Mouse (Mus musculus): ENCODE results near the gene Bola1. TPM values are rescaled to one million over a fixed set of nuclear protein-coding genes. Genes with fewer than 3 reads are reported as not detected.

The Bola1 gene
- polyA plus RNA-seq, 1 experiment from 2014 or later = 47.5 TPM

DNA sequence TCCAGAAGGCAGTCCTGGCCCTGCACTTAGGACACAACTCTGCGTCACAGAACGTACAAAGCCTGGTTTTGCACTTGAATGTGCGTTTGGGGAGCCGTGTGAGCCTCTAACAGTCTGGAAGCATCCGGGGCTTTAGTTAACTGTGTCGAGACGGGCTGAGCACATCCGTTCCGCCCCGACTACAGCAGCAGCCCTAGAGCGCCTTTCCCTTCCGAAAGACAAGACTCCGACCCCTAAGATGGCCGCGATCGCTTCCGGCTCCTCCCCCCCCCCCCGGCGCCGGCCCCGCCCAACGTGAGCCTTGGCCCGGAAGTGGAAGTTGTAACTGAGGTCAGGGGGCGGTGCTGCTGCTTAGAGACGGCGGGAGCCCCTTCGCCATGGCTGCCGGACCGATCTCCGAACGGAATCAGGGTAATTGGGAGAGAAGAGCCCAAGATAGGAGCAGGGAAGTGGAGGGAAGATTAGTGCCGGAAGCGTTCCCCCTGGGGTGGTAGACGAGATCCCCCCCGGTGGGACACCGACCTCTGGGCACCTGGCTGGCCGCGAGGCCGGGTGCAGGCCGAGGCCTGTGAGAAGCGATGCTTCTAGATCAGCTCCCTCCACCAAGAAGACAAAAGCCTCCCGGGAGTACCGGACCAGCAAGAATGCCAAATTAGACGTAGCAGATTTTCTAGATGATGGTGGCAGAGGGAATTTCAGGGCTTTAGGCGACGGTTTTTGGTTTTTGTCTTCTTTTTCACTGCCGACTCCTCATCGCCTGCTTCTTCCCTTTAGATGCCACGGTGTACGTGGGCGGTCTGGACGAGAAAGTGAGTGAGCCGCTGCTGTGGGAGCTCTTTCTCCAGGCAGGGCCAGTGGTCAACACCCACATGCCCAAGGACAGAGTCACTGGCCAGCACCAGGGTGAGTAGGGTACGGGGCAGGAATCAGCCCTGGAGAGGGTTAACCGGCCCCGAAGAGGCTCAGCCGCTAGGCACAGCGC is 47.0 kb downstream of the Bola1 start, which contains the start of gene Sf3b4:
TSS of gene Sf3b4 (plus strand) at position 136 of the 982 bp plus-strand sequence.
- H3K36me3 ChIP-seq (ENCODE audit: control insufficient read depth, insufficient read depth, low read length) = peaks cover 20% of the 10 kb centered on the region
- under 1% methylated on average over 58 of the region's 58 CpGs for WGBS (ENCODE audit: insufficient replicate concordance)
- H3K4me3 ChIP-seq (ENCODE audit: low read depth, low read length) = peak within 1 kb of the TSS; percentile 93

DNA sequence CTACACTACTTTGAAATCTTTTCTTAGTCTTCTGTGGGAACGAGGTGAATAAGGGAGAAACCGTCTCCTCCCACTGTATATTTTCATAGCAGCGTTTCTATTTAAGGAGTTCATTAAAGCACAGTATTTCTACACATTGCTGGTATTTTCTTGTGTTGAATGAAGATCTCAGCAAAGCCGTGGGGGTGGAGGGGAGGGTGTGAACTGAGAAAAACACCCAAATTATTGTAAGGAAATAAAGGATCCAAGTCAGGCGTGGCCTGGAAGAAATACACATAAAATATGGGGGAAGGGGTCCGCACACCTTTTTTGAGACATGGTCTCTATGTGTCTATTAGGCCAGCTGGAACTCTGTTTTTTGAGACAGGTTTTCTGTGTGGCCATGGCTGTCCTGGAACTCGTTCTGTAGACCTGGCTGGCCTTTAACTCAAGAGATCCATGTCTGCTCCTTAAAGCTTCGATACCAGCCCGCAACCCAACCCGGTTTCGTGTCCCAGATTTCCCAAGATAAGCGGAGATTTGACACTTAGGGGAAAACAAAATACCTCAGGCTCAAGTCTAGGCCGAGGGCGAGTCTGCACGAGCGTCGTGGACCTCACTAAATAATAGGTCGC is 47.8 kb downstream of the Bola1 start:
- WGBS (ENCODE audit: insufficient replicate concordance) = 21% methylated on average over 18 of the region's 18 CpGs
- ATAC-seq (replicated peaks; ENCODE audit: insufficient number of reproducible peaks, low FRiP score, low TSS enrichment) = no peak; the same call in 1 of the 2 replicates
- Histone ChIP-seq H3K9ac (ENCODE audit: low read depth, low read length) (peak overlapping the region; percentile 97), H3K9me3 (replicated peaks; ENCODE audit: control insufficient read depth, low read length) (no peaks in the 10 kb centered on the region), H3K4me1 (ENCODE audit: control insufficient read depth, insufficient read depth, low read length) (peaks cover 14% of the 10 kb centered on the region), H3K4me2 (peak overlapping the region; percentile 87), H3K4me3 (ENCODE audit: low read depth, low read length) (peak overlapping the region; percentile 93), H3K27me3 (ENCODE audit: control insufficient read depth, insufficient read depth, low read length) (no peaks in the 10 kb centered on the region), H3K36me3 (ENCODE audit: control insufficient read depth, insufficient read depth, low read length) (peaks cover 18% of the 10 kb centered on the region), H3K27ac (ENCODE audit: low read depth, low read length) (peak overlapping the region; percentile 99)

More for the DNA sequence above, 47.0 kb downstream of the Bola1 start, which contains the start of gene Sf3b4:
- Histone ChIP-seq H3K4me2 (peak within 1 kb of the TSS; percentile 87), H3K27ac (ENCODE audit: low read depth, low read length) (peak within 1 kb of the TSS; percentile 99), H3K27me3 (ENCODE audit: control insufficient read depth, insufficient read depth, low read length) (no peaks in the 10 kb centered on the region), H3K9me3 (replicated peaks; ENCODE audit: control insufficient read depth, low read length) (no peaks in the 10 kb centered on the region), H3K4me1 (ENCODE audit: control insufficient read depth, insufficient read depth, low read length) (peaks cover 14% of the 10 kb centered on the region), H3K9ac (ENCODE audit: low read depth, low read length) (peak within 1 kb of the TSS; percentile 97)
- ATAC-seq (replicated peaks; ENCODE audit: insufficient number of reproducible peaks, low FRiP score, low TSS enrichment) = peak; percentile 84

DNA sequence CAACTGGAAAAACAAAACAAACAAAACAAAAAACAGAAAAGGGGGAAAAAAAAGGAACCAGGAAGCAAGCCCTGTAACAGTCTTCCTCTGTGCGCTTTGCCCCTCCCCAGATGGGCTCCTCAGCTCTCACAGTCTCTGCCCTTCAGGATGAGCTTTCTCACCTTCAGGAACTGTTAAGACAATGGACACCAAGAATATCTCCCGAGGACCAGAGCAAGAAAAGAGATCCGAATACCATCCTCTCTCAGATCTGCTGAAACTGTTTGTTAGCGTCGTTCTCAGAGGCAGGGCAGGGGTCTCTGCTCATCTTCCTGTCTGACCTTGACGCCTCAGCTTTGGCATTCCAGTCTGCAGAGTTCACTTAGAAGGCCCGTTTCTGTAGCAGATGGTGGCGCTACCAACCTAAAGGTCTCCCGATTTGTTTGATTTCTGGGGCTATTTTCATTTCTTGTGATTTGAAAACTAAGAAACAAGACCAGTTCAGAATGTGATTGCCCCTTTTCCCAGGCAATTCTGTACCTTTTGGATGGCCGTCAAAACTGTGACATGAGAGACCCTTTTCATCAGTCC is 48.4 kb downstream of the Bola1 start:
- H3K9ac ChIP-seq (ENCODE audit: low read depth, low read length) = peak overlapping the region; percentile 97
- no peak for ATAC-seq (replicated peaks; ENCODE audit: insufficient number of reproducible peaks, low FRiP score, low TSS enrichment)
- WGBS (ENCODE audit: insufficient replicate concordance) = 51% methylated on average over 10 of the region's 10 CpGs

DNA sequence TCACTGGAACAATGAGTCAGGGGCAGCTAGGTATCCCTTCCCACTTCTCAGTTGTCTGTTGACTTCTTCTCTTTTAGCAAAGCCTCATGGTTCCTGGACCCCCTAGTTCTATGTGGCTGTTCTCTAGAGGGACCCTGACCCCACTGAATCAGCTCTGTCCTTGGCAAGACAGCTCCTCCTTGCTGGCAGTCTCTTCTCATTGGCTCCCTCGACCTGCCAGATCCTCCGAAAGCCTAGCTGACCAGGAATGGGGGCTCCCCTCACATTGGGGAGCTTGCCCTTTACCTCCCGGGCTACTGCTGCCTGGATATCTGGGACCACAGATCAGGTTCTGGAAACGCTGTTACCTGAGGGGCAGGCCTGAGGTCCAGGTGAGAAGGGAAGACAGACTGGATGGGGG is 49.2 kb downstream of the Bola1 start:
- no peak for ATAC-seq (replicated peaks; ENCODE audit: insufficient number of reproducible peaks, low FRiP score, low TSS enrichment)
- no peak overlapping the region for H3K4me3 ChIP-seq (ENCODE audit: low read depth, low read length)
- peaks cover 9% of the 10 kb centered on the region for H3K36me3 ChIP-seq (ENCODE audit: control insufficient read depth, insufficient read depth, low read length)
- peaks cover 14% of the 10 kb centered on the region for H3K4me1 ChIP-seq (ENCODE audit: control insufficient read depth, insufficient read depth, low read length)
- no peaks in the 10 kb centered on the region for H3K9me3 ChIP-seq (replicated peaks; ENCODE audit: control insufficient read depth, low read length)
- H3K4me2 ChIP-seq = no peak overlapping the region
- WGBS (ENCODE audit: insufficient replicate concordance) = 88% methylated on average over 4 of the region's 4 CpGs
- no peak overlapping the region for H3K9ac ChIP-seq (ENCODE audit: low read depth, low read length)
- H3K27ac ChIP-seq (ENCODE audit: low read depth, low read length) = no peak overlapping the region
- no peaks in the 10 kb centered on the region for H3K27me3 ChIP-seq (ENCODE audit: control insufficient read depth, insufficient read depth, low read length)

More for the DNA sequence above, 48.4 kb downstream of the Bola1 start:
- H3K9me3 ChIP-seq (replicated peaks; ENCODE audit: control insufficient read depth, low read length) = no peaks in the 10 kb centered on the region
- peak overlapping the region; percentile 99 for H3K27ac ChIP-seq (ENCODE audit: low read depth, low read length)
- H3K36me3 ChIP-seq (ENCODE audit: control insufficient read depth, insufficient read depth, low read length) = peaks cover 11% of the 10 kb centered on the region
- H3K4me3 ChIP-seq (ENCODE audit: low read depth, low read length) = peak overlapping the region; percentile 93
- H3K4me2 ChIP-seq = peak overlapping the region; percentile 87
- peaks cover 14% of the 10 kb centered on the region for H3K4me1 ChIP-seq (ENCODE audit: control insufficient read depth, insufficient read depth, low read length)
- H3K27me3 ChIP-seq (ENCODE audit: control insufficient read depth, insufficient read depth, low read length) = no peaks in the 10 kb centered on the region

DNA sequence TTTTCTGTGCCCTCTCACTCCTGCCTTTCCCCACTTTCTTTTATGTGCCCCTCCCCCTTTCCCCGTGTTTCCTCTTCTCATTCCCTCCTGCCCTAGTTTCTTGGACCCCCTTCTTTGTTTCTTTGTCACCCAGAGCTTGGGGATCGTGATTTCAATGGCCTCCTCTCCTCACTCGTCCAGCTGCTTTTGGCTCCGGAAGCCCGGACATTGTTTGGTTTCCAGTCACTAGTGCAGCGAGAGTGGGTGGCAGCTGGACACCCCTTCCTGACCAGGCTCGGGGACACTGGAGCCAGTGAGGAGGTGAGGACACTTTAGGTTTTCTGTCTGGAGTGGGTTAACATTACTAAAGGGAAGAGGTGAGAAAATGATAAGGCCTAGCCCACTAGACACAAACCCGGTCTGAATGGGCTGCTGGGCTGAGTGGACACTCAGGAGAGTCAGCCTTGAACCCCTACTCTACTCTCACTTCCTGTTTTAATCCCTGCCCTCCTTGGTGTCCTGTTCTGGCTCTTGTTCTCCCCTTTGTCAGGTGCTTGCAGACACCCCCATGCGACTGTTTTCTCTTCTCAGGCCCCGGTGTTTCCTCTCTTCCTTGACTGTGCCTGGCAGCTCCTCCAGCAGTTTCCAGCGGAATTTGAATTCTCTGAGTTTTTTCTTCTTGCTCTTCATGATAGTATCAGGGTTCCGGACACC is 50.9 kb downstream of the Bola1 start:
- H3K36me3 ChIP-seq (ENCODE audit: control insufficient read depth, insufficient read depth, low read length) = no peaks in the 10 kb centered on the region
- H3K4me2 ChIP-seq = no peak overlapping the region
- no peaks in the 10 kb centered on the region for H3K9me3 ChIP-seq (replicated peaks; ENCODE audit: control insufficient read depth, low read length)
- no peak overlapping the region for H3K4me3 ChIP-seq (ENCODE audit: low read depth, low read length)
- 62% methylated on average over 12 of the region's 12 CpGs for WGBS (ENCODE audit: insufficient replicate concordance)
- no peak overlapping the region for H3K27ac ChIP-seq (ENCODE audit: low read depth, low read length)
- peaks cover 12% of the 10 kb centered on the region for H3K4me1 ChIP-seq (ENCODE audit: control insufficient read depth, insufficient read depth, low read length)
- no peak overlapping the region for H3K9ac ChIP-seq (ENCODE audit: low read depth, low read length)
- ATAC-seq (replicated peaks; ENCODE audit: insufficient number of reproducible peaks, low FRiP score, low TSS enrichment) = no peak
- H3K27me3 ChIP-seq (ENCODE audit: control insufficient read depth, insufficient read depth, low read length) = no peaks in the 10 kb centered on the region

DNA sequence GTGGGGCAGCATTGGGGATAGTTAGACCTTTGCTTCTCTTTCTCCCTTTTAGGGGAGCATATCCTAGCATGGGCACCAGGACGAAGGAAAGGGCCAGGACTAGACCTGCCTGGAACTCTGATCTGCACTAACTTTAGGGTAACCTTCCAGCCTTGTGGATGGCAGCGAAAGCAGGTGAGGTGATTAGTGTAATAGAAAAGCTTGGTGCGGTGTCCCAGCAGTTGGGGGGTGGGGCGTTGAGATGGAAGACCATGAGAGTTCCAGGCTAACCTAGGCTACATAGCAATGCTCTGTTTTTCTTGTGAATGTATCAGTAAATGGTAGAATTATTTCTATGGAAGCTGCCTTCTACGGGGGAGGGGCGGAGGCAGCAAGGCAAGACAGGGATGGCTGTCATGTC is 56.5 kb downstream of the Bola1 start:
- Histone ChIP-seq H3K4me2 (no peak overlapping the region), H3K9ac (ENCODE audit: low read depth, low read length) (no peak overlapping the region), H3K36me3 (ENCODE audit: control insufficient read depth, insufficient read depth, low read length) (no peaks in the 10 kb centered on the region), H3K9me3 (replicated peaks; ENCODE audit: control insufficient read depth, low read length) (no peaks in the 10 kb centered on the region), H3K27me3 (ENCODE audit: control insufficient read depth, insufficient read depth, low read length) (no peaks in the 10 kb centered on the region), H3K4me1 (ENCODE audit: control insufficient read depth, insufficient read depth, low read length) (peaks cover 18% of the 10 kb centered on the region), H3K4me3 (ENCODE audit: low read depth, low read length) (no peak overlapping the region), H3K27ac (ENCODE audit: low read depth, low read length) (no peak overlapping the region)
- ATAC-seq (replicated peaks; ENCODE audit: insufficient number of reproducible peaks, low FRiP score, low TSS enrichment) = no peak
- 88% methylated on average over 6 of the region's 6 CpGs for WGBS (ENCODE audit: insufficient replicate concordance)

DNA sequence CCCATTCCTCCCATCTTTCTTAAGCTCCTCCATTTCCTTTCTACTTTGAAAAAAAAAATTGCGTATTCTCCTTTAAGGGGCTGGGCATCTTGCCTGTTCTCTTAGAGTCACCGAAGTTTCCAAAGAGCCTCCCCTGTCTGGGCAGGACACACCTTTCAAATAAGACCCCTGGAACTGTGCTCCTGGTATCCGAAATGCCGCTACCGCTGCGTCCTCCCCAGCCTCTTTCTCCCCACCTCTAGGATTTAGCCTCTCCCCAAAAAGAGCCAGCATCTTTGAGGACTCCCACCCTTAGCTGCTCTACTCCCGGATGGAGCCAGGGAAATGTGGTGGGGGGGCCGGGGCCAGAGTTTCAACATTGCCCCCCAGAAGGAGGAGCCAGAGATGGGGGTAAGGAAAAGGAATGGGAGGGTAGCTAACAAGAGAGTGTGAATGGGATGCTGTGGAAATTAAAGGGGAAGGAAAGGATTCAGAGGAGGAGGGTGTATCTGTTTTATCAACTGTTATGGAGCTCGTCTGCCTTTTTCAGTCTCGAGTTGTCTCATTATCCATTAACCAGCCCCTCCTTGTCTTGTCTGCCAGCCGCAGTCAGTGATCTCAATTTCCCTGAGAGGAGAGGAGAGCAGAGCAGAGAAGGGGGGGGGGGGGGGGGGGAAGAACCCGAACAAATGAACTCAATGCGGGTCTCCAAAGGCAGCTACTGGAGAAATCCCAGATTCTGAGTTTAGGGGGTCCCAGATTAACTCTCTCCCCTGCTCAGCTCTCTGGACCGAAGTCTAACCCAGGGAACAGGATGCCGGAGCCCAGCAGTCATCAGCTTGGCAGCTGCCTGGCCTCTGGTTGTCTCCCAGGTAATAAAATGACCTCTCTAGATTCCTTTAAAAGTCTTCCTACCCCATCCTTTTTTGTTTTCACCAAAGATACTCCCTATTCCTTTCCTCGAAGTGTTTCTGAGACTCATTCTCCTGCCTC is 57.4 kb downstream of the Bola1 start, which contains the start of gene Mtmr11:
TSS of gene Mtmr11 (plus strand) at position 136 of the 972 bp plus-strand sequence.
- H3K27ac ChIP-seq (ENCODE audit: low read depth, low read length) = peak within 1 kb of the TSS; percentile 70
- H3K4me1 ChIP-seq (ENCODE audit: control insufficient read depth, insufficient read depth, low read length) = peaks cover 18% of the 10 kb centered on the region
- no peaks in the 10 kb centered on the region for H3K36me3 ChIP-seq (ENCODE audit: control insufficient read depth, insufficient read depth, low read length)
- peak within 1 kb of the TSS; percentile 65 for H3K9ac ChIP-seq (ENCODE audit: low read depth, low read length)
- H3K4me2 ChIP-seq = peak within 1 kb of the TSS; percentile 86
- H3K4me3 ChIP-seq (ENCODE audit: low read depth, low read length) = peak within 1 kb of the TSS; percentile 44
- no peaks in the 10 kb centered on the region for H3K27me3 ChIP-seq (ENCODE audit: control insufficient read depth, insufficient read depth, low read length)
- no peaks in the 10 kb centered on the region for H3K9me3 ChIP-seq (replicated peaks; ENCODE audit: control insufficient read depth, low read length)
- ATAC-seq (replicated peaks; ENCODE audit: insufficient number of reproducible peaks, low FRiP score, low TSS enrichment) = no peak
- WGBS (ENCODE audit: insufficient replicate concordance) = 10% methylated on average over 16 of the region's 16 CpGs
